Mouse (Mus musculus) embryonic fibroblast, embryonic 13.5 days (primary cell): ENCODE results near the gene Crb3.

Experiments
- CTCF ChIP-seq: IDR thresholded peaks from 2 replicates; pipeline ENCODE4 v1.5.1; 2011; ENCODE audit warnings: mild to moderate bottlenecking, control low read depth, low read length, moderate library complexity, borderline replicate concordance; ENCODE audit not compliant: insufficient read depth
- POLR2A ChIP-seq: IDR thresholded peaks from 2 replicates; pipeline ENCODE4 v1.6.1; 2011; ENCODE audit warnings: low read depth, mild to moderate bottlenecking, control low read depth, low read length, moderate library complexity

DNA sequence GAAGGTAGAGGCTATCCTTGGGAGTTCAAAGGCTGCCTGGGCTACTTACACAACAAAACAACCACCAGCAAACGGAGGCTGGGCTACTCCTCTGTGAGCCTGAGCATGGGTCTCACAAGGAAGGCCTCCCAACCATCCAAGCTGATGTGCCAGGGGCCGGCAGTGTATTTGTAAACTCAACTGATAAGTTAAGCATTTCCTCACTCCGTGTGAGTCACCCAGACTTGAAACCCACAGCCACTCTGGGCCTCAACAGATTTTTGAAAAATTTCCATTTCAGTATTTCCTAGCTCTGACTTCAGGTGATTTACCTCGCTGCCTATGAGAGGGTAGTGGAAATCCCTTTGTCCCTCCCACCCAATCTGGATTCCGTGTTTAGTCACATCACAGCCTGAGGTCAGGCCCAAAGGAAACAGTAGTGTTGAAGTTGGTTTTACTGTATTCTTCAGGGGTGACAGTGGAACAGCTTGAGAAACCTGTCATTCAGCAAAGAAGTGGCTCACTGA is 49.8 kb downstream of the Crb3 start:
- TF ChIP-seq CTCF (no peak), POLR2A (no peak)
